Mouse (Mus musculus) CD4-positive, CD25-positive, alpha-beta regulatory T cell, adult 4 months (primary cell): Measurements from ENCODE around the gene Slc36a4. TPM values are rescaled to one million over a fixed set of nuclear protein-coding genes. Genes with fewer than 3 reads are reported as not detected.

Experiments
- ATAC-seq: one replicate; pipeline ENCODE4 v1.8.0; 2017
- polyA plus RNA-seq, 2 experiments: library from polyadenylated mRNA; unstranded; fragments of 100-300 nt; shearing (Covaris generic); gene quantifications; one replicate each; pipeline ENCODE4 v1.2.1; 2017

Gene Slc36a4
- 1 to 10 TPM; 4.3 to 6.1 TPM for polyA plus RNA-seq

DNA sequence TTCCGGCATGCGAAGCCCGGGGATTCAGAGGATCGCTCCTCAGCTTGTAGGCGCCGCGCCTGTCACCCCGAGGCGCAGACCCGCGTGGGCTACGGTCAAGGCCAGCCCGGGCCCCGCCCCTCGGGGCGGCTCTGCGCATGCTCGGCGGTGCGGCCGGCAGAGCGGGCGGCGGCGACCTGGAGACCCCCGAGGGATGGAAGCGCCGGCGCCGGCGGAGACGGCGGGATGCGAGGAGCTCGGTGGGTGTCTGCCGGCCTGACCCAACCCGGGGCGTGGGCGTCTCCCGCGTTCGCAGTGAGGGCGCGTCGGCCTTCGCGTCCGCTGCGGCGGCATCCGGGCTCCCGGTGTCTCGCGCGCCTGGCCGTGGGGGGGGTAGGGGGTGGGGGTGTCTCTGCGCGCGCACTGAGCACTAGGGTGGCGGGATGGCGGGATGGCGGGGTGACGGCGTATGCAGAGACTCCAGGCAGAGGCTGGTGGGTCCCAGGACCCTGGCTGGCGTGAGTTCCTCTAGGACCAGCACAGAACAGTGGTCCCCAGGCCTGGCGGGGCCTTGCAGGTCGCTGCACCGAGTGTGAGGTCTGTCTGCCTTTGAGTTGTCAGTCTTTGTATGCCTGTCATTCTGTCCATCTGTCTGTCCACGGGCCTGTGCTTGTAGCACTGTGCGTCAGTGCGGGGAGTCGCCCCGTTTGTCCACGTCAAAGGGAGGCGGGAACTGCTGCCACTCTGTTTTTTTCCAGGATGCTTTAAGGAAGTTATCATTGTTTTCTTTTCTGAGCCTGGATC is at the start of gene Slc36a4:
Gene Slc36a4, plus strand, starts transcription at position 140 of the 783 bp plus-strand sequence.
- peak; percentile 69 for ATAC-seq

DNA sequence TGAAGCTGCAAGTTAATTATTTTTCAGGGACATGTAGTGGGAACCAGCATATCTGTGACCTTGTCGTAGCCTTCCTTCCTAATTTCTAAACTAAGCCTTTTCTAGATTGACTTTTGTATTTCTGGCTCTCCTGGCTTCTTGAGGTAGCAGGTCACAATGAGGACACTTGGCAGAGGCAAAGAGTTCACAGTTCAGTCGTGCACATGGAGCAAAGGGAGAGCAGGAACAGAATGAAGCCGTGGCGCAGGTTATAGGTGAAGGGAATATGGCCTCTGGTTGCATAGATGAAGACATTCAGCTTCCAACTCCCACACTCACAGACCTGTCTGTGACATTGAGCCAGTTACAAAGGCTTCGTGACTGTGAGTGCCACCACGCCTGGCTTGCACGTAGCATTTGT is 44.9 kb upstream of the Slc36a4 start:
- no peak for ATAC-seq

DNA sequence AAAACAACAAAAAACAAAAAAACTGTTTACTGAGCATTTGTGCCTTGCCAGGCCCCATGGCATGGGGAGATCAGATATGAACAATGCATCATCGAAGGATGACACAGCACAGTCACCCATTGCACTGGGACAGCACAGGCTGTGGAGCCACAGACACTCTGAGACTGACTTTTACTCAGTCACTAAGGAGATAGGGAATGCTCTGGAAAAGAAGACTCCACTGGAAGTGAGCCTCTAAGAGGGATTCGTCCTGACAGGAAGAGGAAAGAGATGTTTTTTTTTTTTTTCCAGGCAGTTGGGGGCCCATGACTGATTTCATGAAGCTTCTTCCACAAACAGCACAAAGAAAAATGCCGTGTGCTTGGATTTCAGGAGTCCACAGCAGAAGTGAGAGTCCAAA is 40.1 kb upstream of the Slc36a4 start:
- no peak for ATAC-seq

DNA sequence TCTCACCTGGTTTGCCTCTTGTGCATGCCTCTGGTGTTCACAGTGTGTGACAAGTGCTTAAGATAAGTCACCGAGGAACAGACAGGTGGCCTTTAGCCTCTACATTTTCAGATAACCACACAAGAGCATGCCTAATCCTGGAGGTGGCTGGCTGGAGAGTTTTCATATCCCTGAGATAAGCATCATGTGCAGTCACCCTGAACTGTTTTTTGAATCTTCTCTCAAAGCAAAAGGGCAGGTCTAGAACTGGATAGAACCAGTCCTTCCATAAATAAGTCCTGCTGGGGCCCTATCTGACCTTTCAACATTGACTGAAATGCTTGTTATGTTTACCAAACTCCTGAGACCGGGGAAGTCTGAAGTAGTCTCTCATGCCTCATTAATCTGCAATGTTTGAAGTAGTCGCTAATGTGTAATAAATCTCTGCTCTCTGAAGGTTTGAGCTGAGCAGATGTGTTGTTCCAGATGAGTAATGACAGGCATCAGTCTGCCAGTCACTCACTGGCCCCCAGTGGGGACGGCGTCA is 39.5 kb upstream of the Slc36a4 start:
- ATAC-seq: no peak

DNA sequence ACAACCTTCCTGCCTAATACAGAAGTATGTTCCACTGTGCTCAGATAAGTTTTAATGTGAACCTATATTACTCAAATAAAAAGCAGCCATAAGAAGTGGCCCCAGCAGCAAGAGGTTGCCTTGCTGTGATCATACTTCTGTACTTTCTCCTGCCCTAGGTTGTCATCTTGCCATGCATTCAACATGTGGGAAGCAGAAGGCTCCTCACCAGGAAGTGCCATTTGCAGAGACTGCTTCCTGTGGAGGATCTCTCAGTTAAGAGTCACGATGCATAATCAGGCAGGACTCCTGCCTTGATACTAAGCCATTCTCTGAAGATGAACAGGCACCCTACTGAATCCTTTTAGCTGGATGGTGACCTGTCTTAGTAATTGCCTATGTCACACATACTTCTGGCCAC is 37.3 kb upstream of the Slc36a4 start:
- ATAC-seq: no peak

DNA sequence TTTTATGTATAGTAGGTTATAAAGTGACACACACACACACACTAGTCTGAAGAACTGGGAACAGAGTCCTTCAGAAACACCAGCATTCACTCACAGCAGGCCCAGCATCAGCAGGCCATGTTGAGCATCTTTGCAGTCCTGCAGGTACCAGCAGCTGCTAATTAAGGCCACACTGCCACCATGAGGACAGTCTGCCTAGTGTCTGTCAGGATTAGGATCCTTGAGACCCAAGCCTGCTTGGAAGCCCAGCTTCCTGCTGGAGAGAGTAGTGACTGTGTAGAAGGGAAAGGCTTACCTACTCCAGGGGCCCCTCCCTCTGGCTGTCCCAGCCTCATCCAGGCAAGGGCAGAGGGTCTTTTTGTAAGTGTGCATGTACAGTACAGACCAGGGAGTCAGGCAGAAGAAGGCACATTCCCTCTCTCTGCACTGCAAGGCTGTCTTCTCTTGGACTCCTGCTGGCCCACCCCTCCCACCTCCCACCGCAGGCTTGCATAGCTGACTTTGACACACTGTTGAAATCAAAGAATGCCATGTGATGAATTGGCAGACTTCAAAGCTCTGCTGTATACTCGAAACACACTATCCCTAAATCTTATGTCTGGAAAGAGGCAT is 27.6 kb upstream of the Slc36a4 start:
- ATAC-seq: peak; percentile 73

DNA sequence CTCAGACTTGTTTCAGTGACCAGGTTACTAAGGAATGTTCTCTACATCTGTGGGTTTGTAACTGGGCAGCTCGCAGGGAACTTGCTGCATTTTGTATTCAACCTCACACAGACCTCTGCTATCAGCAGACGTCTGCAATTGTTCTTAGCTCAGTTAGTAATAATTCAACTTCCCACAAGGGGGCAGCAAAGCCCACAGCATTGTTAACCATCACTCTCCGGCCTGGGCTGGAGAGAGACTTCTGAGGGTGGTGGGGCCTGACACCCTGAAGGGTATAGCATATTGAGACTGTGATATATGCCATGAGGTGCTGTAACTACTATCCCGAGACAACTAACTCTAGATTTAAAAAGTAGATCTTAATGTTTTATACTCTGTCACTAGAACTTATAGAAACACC is 24.3 kb upstream of the Slc36a4 start:
- ATAC-seq: peak; percentile 80

DNA sequence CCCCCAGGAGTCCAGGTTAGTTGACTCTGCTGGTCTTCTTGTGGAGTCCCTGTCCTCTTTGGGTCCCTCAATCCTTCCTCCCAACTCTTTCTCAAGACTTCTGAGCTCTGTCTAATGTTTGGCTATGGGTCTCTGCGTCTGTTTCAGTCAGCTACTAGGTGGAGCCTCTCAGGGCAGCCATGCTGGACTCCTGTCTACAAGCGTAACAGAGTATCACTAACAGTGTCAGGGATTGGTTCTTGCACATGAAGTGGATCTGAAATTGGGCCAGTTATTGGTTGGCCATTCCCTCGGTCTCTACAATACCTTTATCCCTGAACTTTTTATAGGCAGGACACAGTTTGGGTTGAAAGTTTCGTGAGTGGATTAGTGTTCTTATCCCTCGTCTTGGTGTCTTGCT is 22.2 kb upstream of the Slc36a4 start:
- no peak for ATAC-seq

DNA sequence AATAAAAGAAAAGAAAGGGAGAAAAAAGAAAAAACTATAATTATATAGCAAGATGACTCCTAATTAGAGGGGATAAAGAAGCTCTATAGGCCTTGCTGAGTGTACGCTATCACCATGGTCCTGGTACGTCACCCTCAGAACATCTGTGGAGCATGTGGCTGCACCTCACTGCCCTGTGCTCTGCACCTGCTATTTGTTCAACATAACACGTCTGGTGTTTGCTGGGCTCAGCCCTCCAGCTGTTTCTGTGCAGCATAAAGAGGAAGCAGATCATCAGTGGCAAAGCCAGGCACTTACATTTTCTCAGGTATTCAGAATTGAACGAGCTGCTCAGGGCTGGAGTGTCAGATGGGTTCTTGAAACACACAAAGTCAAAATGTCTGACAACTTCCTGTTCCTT is 15.7 kb upstream of the Slc36a4 start:
- no peak for ATAC-seq

DNA sequence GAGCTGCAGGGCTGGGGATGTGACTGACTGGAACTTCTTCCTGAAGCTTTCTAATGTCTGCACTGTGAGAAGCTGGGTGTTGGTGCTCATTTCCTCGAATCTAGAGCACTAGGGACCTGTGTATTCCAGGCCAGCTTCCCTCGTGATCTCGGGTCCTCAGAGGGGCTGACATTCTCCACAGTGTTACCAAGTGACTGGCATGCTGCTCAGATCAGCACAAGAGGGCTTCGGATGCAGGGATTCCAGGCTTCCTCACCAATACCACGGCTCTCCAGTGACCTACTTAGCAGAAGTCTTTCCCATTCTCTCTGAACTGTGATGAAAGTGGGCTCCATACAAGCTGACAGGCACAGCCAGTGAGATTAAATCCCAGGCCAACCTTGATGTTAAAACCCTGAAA is 14.5 kb upstream of the Slc36a4 start:
- ATAC-seq: no peak

DNA sequence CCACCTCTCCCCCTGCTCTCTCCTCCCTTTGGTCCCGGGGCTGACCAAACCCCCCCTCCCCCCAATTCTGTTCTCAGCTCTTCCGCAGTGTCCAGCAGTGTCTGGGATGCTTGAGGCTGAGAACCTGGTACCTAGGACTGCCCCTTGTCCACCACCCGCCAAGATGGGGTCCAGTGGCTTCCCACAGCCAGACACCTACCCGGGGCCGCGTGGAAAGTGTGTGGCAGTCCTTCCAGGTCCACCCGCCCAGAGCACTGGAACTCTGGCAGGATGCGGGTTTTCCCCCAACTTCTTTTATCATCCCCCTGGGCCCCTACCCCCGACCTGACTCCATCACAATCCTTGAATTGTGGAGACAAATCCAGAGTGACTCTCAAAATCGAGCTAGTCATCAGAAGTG is 3.8 kb upstream of the Slc36a4 start:
- ATAC-seq: no peak

DNA sequence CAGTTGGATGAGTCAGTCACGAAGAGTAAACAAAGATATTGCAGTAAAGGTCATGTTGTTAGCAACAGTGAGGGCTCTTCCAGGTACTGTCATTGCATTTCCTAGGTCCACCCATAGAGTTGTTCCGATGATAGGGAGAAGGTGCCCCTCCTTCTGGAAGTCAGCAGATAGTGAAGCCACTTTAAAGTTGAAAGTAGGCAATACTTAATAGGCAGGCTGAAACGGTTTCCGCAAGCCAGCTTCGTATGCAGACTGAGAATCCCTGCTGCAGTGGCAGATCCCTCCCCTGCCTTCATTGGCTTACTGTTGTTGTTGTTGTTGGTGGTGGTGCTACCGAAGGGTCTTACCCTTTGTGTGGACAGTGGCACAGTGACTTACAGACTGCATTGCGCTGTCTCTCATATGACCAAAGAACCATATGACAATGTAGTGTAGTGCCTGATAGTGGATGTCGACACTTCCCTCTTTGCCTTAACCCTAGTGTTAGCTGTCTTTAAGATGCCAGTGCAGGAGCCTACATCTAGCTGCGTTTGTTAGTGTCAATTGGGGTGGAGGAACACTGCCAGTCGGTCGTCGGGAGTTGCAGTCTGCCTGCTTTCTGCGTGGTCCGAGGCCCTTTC is 449 bp upstream of the Slc36a4 start:
- peak; percentile 45 for ATAC-seq

DNA sequence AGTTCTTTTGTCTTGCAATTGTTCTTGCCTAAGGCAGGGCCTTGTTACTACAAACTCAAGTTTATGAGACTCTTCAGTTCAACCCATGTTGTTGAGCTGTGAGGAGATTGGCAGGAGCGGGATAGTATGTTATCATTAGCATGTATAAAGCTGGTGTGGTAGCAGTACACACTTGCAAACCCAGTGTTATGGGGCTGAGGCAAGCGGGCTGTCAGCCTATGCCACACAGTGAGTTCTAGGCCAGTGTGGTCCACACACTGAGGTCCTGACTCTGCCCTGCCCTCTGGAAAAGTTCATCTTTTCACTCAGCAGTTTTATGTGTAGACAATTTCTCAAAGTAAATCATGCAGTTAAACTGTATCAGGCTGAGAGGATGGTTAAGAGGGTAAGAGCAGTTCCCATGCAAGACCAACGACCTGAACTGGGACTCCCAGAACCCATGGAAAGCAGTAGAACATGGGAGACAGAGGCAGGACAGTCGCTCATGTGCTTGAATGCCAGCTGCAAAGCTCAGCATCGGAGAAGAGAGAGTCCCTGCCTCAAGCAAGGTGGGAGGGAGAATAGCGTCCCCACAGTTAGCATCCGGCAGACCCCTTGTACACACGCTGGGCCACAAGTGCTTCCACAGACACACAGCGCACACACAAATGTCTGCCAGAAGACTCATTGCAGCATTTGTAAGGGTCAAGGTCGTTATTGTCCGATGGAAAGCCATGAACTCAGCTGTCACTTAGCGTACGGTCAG is 1.5 kb downstream of the Slc36a4 start:
- ATAC-seq: no peak

DNA sequence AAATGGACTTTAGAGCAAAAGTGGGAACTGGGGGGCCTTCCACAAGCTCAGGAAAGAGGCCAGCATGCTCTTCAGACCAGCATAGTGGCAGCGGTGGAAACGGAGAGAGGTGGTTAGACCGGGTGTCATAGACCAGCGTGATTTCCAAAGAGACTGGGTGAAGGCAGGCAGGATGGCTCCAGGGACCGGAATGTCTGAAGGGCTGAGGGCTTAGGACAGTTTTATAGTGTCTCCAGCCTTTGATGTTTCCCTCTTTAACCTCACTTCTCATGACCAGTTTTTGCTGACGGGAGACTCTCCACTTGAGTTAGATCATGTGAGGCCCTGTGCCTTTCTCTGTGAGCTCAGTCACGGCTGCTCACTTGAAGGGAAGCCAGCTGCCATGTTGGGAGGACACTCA is 2.1 kb downstream of the Slc36a4 start:
- no peak for ATAC-seq

DNA sequence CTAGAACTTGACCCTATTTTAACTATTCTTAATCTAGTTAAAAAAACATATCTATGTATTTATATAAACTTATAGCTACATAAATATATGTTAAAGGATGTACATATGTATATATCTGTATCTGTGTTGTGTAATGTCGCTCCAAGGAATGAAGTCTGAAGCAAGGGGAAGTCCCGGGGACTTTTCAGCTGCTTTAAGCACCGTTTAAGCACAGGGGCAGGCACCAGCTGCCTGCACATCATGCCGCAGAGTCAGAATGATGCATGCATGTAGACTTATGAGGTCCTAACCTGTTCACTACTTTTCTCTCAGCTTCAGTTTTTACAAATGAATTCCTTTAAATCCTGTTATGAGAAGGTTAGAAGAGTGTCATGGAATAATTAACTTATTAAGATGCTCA is 5.3 kb downstream of the Slc36a4 start:
- peak; percentile 80 for ATAC-seq

DNA sequence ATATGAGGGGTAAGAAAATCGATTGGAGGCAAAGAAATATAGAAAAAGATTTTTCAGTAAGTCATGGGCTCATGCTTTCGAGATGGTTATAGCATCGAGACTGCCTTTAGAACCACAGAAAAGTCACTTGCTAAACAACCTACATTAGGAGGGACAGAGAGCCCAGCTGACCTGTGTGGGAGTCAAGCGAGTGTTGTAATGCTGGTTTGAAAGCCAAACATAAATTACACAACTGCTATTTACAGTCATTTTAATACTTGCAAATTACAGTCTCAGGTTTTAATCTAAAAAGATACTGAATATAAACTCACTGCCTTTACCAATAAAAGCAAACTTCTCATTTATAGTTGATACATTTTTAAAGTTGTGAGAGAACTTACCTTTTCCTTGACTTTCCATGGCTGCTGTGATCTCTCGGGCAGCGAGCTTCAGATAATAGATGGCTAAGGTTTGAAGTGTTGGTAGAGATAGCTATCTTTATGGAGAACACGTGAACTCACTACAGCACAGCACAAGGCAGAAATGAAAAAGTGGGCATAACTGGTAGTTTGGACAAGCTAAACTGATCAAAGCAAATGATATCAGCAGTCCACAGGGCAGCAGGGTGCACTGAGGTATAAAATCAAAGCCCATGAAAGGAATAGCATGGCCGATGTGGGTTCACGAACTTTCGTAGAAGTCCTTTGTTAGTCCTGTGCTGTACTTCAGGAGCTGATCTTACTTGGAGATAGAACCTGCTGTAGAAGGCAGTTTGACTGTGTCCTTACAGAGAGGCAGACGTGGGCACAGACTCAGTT is 5.9 kb downstream of the Slc36a4 start:
- ATAC-seq: peak; percentile 19

DNA sequence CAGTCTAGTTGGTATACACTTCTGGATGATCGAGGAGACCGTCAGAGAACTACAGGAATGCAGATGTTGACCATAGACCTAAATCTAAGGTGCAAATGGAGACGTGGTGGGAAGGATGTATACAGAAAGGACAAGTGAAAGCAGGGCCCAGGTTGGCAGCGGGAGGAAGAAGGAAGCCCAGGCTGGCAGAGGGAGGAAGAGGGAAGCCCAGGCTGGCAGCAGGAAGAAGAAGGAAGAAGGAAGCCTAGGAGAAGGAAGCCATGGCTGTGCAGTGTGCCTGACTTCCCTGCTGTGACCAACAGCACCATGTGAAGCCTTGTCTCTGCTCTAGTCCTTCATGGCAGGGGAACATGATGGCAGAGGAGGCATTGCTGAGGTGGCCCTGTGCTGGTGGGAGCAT is 7.8 kb downstream of the Slc36a4 start:
- ATAC-seq: no peak

DNA sequence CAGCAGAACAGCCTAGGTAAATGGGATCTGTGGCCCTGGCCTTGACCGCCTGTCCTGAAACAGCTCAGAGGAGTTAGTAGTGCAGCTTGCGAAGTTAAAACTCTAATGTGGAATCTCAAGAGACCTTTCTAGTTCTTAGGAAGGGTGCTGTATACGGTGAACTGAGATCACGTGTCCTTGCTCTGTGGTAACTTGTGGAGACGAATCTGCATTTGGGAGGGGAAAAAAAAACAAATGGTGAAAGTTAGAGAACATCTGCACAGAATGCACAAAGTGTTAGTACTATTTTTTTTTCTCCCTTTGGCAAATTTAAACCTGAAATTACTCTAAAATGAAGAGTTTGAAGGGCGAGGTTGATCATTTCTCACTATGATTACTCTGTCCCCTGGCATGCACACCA is 8.8 kb downstream of the Slc36a4 start:
- no peak for ATAC-seq

DNA sequence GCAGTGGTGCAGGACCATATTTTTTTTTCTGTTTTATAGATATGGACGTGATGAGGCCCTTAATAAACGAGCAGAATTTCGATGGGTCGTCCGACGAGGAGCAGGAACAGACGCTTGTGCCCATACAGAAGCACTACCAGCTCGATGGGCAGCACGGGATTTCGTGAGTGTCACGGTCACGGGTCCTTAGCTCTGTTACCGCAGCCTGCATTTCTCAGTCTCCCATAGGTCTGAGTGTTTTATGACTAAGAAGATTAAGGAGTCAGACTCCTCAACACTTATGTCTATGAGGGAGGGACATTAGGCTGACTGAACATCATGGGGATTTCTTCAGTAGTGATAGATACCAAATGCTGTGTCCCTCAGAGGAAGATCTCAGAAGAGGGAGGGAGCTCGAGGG is 10.1 kb downstream of the Slc36a4 start:
- ATAC-seq: no peak

DNA sequence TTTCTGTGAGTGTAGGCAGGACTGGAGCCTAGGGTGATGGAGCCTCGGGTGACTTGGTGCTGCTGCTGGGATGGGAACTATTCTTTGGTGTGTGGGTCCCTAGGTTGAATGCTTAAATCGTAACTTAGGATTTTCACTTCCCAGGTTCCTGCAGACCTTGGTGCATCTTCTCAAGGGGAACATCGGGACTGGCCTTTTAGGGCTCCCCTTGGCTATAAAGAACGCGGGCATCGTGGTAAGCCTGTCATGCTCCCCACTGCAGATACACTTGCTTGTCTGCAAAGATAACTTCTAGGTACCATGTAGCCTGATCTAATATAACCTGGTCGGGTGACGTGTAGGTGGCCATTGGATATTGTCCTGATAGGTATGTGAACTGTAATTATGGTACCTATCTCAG is 11.0 kb downstream of the Slc36a4 start:
- no peak for ATAC-seq

DNA sequence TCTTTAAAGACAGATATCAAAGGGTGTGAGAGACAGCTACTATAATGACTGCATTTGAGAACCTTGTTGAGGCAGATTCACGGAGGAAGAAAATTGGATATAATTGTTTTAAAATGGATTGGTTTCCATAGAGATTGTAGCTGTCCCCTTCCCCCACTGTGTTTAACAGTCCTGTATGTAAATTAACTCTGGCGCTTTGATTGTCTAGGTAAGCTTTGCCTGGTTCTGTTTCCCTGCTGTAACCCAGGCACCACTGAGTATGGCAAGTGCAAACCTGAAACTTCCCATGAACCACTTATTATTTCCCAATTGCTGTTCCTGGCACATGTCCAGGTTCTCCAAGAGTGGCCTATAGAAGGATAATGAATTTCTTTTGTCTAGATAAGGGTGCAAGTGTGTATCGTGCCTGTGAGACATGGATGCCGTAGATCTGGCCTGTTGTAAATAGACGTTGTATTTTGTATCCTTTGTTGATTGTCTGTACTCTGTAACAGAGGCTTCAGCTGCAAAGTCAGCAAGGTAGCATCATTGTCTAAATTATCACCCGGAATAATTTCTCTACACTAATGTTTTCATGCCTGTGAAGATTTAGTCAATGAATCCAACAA is 11.8 kb downstream of the Slc36a4 start:
- no peak for ATAC-seq

DNA sequence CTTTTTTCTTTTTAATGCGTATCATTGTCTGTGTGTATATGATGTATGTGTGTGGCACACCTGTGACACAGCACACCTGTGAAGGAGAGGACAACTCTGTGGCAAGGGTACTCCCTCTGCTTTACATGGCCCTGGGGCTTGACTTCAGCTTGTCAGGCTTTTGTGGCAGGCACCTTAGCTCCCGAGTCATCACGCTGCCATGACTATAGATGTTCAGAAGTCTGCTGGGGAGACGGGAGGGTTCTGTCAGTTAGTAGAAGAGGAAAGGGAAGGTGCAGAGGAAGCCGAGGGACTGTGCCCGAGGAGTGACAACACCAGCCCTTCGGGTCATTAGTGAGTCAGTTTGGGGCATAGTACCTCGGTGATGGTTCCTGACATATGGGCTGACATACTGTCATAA is 13.0 kb downstream of the Slc36a4 start:
- ATAC-seq: no peak
